In the genomic region with DNA sequence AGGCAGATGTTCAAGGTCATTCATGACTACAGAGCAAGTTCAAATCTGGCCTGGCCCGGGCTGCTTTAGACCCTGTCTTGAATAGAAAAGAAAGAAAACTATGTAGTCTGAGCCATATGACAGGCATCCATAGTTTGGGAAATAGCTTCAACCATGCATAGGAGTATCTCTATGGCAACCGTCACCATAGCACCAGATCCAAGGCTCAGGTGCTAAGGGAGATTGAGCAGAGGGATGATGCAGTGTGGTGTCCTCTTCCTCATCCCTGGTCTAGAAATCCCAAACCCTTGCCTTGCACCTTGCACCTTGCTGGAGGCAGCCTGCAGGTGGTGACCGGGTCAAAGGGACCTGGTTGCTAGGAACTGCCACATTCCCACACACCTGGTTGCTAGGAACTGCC, we compare ENCODE assay signal across 15 mouse cellular contexts. TPM values are rescaled to one million over a fixed set of nuclear protein-coding genes. Genes with fewer than 3 reads are reported as not detected.
A peak's percentile ranks its signal among the peaks of the same experiment; 100 is the strongest.
DNase-seq lines count a peak whose midpoint lies in the region; ATAC-seq lines count a peak whose summit lies in the region.
"Had no signal": no experiment of that assay in that cellular context is flagged by ENCODE, and none has a peak within 500 bp of the region (broad histone marks: within the 10 kb centered on the region; RNA-seq: fewer than 3 reads in every experiment).

No protein-coding gene starts in this region.

- no peaks in the 10 kb centered on the region for H3K36me3 ChIP-seq in forebrain, embryonic 13.5 days (ENCODE audit: poor library complexity, severe bottlenecking)
- no peaks in the 10 kb centered on the region for H3K36me3 ChIP-seq in forebrain, embryonic 11.5 days (ENCODE audit: control insufficient read depth, insufficient read depth, low read length)
- H3K36me3 ChIP-seq in hindbrain, embryonic 14.5 days (replicated peaks; ENCODE audit: control insufficient read depth, insufficient read depth), result no peaks in the 10 kb centered on the region
- no peaks in the 10 kb centered on the region for H3K36me3 ChIP-seq in hindbrain, embryonic 13.5 days
- no peaks in the 10 kb centered on the region for H3K36me3 ChIP-seq in midbrain, embryonic 14.5 days (ENCODE audit: control insufficient read depth, insufficient read depth, low read length)
- no peaks in the 10 kb centered on the region for H3K36me3 ChIP-seq in midbrain, embryonic 11.5 days (ENCODE audit: control insufficient read depth, insufficient read depth, low read length)
- H3K36me3 ChIP-seq: liver, embryonic 12.5 days had no signal

- peak; percentile 62; the same call in 1 of the 2 replicates for ATAC-seq in forebrain, embryonic 13.5 days
- ATAC-seq in forebrain, embryonic 11.5 days (replicated peaks; ENCODE audit: low FRiP score), result no peak
- ATAC-seq in hindbrain, embryonic 14.5 days (ENCODE audit: low FRiP score), result peak; percentile 24; the same call in 1 of the 2 replicates
- no peak for ATAC-seq in hindbrain, embryonic 13.5 days (ENCODE audit: low FRiP score)
- no peak for ATAC-seq in midbrain, embryonic 14.5 days (ENCODE audit: low FRiP score, low TSS enrichment)
- ATAC-seq in midbrain, embryonic 11.5 days (ENCODE audit: low FRiP score), result no peak
- ATAC-seq: liver, embryonic 12.5 days; Patski had no signal

- H3K4me2 ChIP-seq in forebrain, embryonic 13.5 days, result no peak overlapping the region
- H3K4me2 ChIP-seq in forebrain, embryonic 11.5 days (ENCODE audit: low read depth, low read length, severe bottlenecking), result no peak overlapping the region
- no peak overlapping the region for H3K4me2 ChIP-seq in hindbrain, embryonic 14.5 days (replicated peaks)
- no peak overlapping the region for H3K4me2 ChIP-seq in hindbrain, embryonic 13.5 days
- no peak overlapping the region for H3K4me2 ChIP-seq in midbrain, embryonic 14.5 days (ENCODE audit: low read length)
- H3K4me2 ChIP-seq in midbrain, embryonic 11.5 days, result no peak overlapping the region
- H3K4me2 ChIP-seq: liver, embryonic 12.5 days had no signal

- no peak for DNase-seq in forebrain, embryonic 11.5 days (ENCODE audit: low spot score)
- DNase-seq in hindbrain, embryonic 14.5 days (ENCODE audit: low spot score), result no peak
- peak; percentile 64 for DNase-seq in midbrain, embryonic 14.5 days
- DNase-seq in midbrain, embryonic 11.5 days (ENCODE audit: low spot score, missing footprints), result no peak
- peak; percentile 64 to 80 for DNase-seq in right cerebral cortex, postnatal 10 days (ENCODE audit: low spot score in 2 of 2)
- DNase-seq in embryo, embryonic 9.5 days (ENCODE audit: extremely low spot score), result no peak
- DNase-seq: cerebellum, adult 8-10 months; embryo, embryonic 11 days; gastrocnemius, postnatal 10 days; kidney, adult 2 months had no signal

- 76% methylated on average over 3 of the region's 3 CpGs for WGBS in forebrain, embryonic 13.5 days
- 89% methylated on average over 3 of the region's 3 CpGs for WGBS in forebrain, embryonic 11.5 days
- 72% methylated on average over 3 of the region's 3 CpGs for WGBS in hindbrain, embryonic 14.5 days
- 77% methylated on average over 3 of the region's 3 CpGs for WGBS in hindbrain, embryonic 13.5 days
- 81% methylated on average over 3 of the region's 3 CpGs for WGBS in midbrain, embryonic 14.5 days
- 86% methylated on average over 3 of the region's 3 CpGs for WGBS in midbrain, embryonic 11.5 days

- peaks cover under 1% of the 10 kb centered on the region; the same call in 1 of the 2 replicates for H3K9me3 ChIP-seq in forebrain, embryonic 13.5 days (replicated peaks)
- peaks cover 4% of the 10 kb centered on the region; the same call in 1 of the 2 replicates for H3K9me3 ChIP-seq in forebrain, embryonic 11.5 days (ENCODE audit: control insufficient read depth, low read length)
- peaks cover 8% of the 10 kb centered on the region for H3K9me3 ChIP-seq in hindbrain, embryonic 14.5 days (ENCODE audit: control insufficient read depth, low read length)
- peaks cover 6% of the 10 kb centered on the region; the same call in 1 of the 2 replicates for H3K9me3 ChIP-seq in hindbrain, embryonic 13.5 days
- no peaks in the 10 kb centered on the region for H3K9me3 ChIP-seq in midbrain, embryonic 14.5 days (ENCODE audit: control insufficient read depth, low read length)
- no peaks in the 10 kb centered on the region for H3K9me3 ChIP-seq in midbrain, embryonic 11.5 days (ENCODE audit: control insufficient read depth, low read length)

- peaks cover 9% of the 10 kb centered on the region for H3K4me1 ChIP-seq in forebrain, embryonic 13.5 days
- H3K4me1 ChIP-seq in forebrain, embryonic 11.5 days (replicated peaks; ENCODE audit: control insufficient read depth, insufficient read depth, low read length), result no peaks in the 10 kb centered on the region
- H3K4me1 ChIP-seq in hindbrain, embryonic 14.5 days (replicated peaks; ENCODE audit: control insufficient read depth, insufficient read depth, low read length), result peaks cover 12% of the 10 kb centered on the region
- peaks cover 13% of the 10 kb centered on the region; the same call in 1 of the 2 replicates for H3K4me1 ChIP-seq in hindbrain, embryonic 13.5 days (replicated peaks)
- H3K4me1 ChIP-seq in midbrain, embryonic 14.5 days (ENCODE audit: control insufficient read depth, insufficient read depth, low read length), result peaks cover 5% of the 10 kb centered on the region; the same call in 1 of the 2 replicates
- no peaks in the 10 kb centered on the region for H3K4me1 ChIP-seq in midbrain, embryonic 11.5 days (ENCODE audit: control insufficient read depth, insufficient read depth, low read length)

- no peaks in the 10 kb centered on the region for H3K27me3 ChIP-seq in forebrain, embryonic 13.5 days
- no peaks in the 10 kb centered on the region for H3K27me3 ChIP-seq in forebrain, embryonic 11.5 days (ENCODE audit: control insufficient read depth, insufficient read depth, low read length)
- H3K27me3 ChIP-seq in hindbrain, embryonic 14.5 days (ENCODE audit: control insufficient read depth, insufficient read depth, low read length), result no peaks in the 10 kb centered on the region
- no peaks in the 10 kb centered on the region for H3K27me3 ChIP-seq in hindbrain, embryonic 13.5 days
- no peaks in the 10 kb centered on the region for H3K27me3 ChIP-seq in midbrain, embryonic 14.5 days (ENCODE audit: control insufficient read depth, insufficient read depth, low read length)
- H3K27me3 ChIP-seq in midbrain, embryonic 11.5 days (ENCODE audit: control insufficient read depth, insufficient read depth, low read length), result no peaks in the 10 kb centered on the region
- H3K27me3 ChIP-seq: liver, embryonic 12.5 days; Patski had no signal

- H3K27ac ChIP-seq in forebrain, embryonic 13.5 days, result no peak overlapping the region
- H3K27ac ChIP-seq in forebrain, embryonic 11.5 days (ENCODE audit: low read depth, low read length), result no peak overlapping the region
- H3K27ac ChIP-seq in hindbrain, embryonic 14.5 days, result no peak overlapping the region
- no peak overlapping the region for H3K27ac ChIP-seq in hindbrain, embryonic 13.5 days
- H3K27ac ChIP-seq in midbrain, embryonic 14.5 days (replicated peaks; ENCODE audit: low read depth, low read length), result no peak overlapping the region; the same call in 1 of the 2 replicates
- no peak overlapping the region for H3K27ac ChIP-seq in midbrain, embryonic 11.5 days (ENCODE audit: low read depth, low read length)
- H3K27ac ChIP-seq: liver, embryonic 12.5 days had no signal

- no peak overlapping the region for H3K4me3 ChIP-seq in forebrain, embryonic 13.5 days
- no peak overlapping the region for H3K4me3 ChIP-seq in forebrain, embryonic 11.5 days (ENCODE audit: low read depth, low read length)
- no peak overlapping the region for H3K4me3 ChIP-seq in hindbrain, embryonic 14.5 days (replicated peaks; ENCODE audit: low read length)
- no peak overlapping the region for H3K4me3 ChIP-seq in hindbrain, embryonic 13.5 days
- no peak overlapping the region for H3K4me3 ChIP-seq in midbrain, embryonic 14.5 days (replicated peaks; ENCODE audit: low read depth, low read length)
- H3K4me3 ChIP-seq in midbrain, embryonic 11.5 days (ENCODE audit: low read depth, low read length), result no peak overlapping the region
- H3K4me3 ChIP-seq: liver, embryonic 12.5 days; megakaryocyte, embryonic 14.5 days had no signal

- no peak overlapping the region for H3K9ac ChIP-seq in forebrain, embryonic 13.5 days
- H3K9ac ChIP-seq in forebrain, embryonic 11.5 days (ENCODE audit: low read length), result no peak overlapping the region
- no peak overlapping the region for H3K9ac ChIP-seq in hindbrain, embryonic 14.5 days
- H3K9ac ChIP-seq in hindbrain, embryonic 13.5 days, result no peak overlapping the region
- H3K9ac ChIP-seq in midbrain, embryonic 14.5 days (replicated peaks; ENCODE audit: low read length), result no peak overlapping the region
- H3K9ac ChIP-seq in midbrain, embryonic 11.5 days (ENCODE audit: low read length), result no peak overlapping the region
- H3K9ac ChIP-seq: liver, embryonic 12.5 days had no signal

RNA-seq across cellular contexts. Expression of gene Sh3pxd2a, which starts 19.9 kb away (rescaled TPM):
- polyA plus RNA-seq in forebrain, embryonic 13.5 days (2015; fragmentation: Nextera tagmentation; extraction: Ambion mirVana), result 3.0 and 3.6 TPM in 2 replicates
- polyA plus RNA-seq in forebrain, embryonic 11.5 days (2014; fragmentation: Nextera tagmentation; extraction: Ambion mirVana), result 5.2 and 5.4 TPM in 2 replicates
- 2.8 and 3.0 TPM in 2 replicates for polyA plus RNA-seq in hindbrain, embryonic 14.5 days (2014; fragmentation: Nextera tagmentation; extraction: Ambion mirVana)
- polyA plus RNA-seq in hindbrain, embryonic 13.5 days (2015; fragmentation: Nextera tagmentation; extraction: Ambion mirVana), result 2.1 and 2.5 TPM in 2 replicates
- 2.0 and 2.4 TPM in 2 replicates for polyA plus RNA-seq in midbrain, embryonic 14.5 days (2014; fragmentation: Nextera tagmentation; extraction: Ambion mirVana)
- polyA plus RNA-seq in midbrain, embryonic 11.5 days (2014; fragmentation: Nextera tagmentation; extraction: Ambion mirVana), result 4.0 and 4.1 TPM in 2 replicates

RNA-seq across cellular contexts. Expression of gene Stn1, which starts 53.2 kb away (rescaled TPM):
- polyA plus RNA-seq in forebrain, embryonic 13.5 days (2015; fragmentation: Nextera tagmentation; extraction: Ambion mirVana), result 39.0 and 42.2 TPM in 2 replicates
- polyA plus RNA-seq in forebrain, embryonic 11.5 days (2014; fragmentation: Nextera tagmentation; extraction: Ambion mirVana), result 54.0 and 54.9 TPM in 2 replicates
- polyA plus RNA-seq in hindbrain, embryonic 14.5 days (2014; fragmentation: Nextera tagmentation; extraction: Ambion mirVana), result 26.8 and 30.9 TPM in 2 replicates
- 34.6 and 35.1 TPM in 2 replicates for polyA plus RNA-seq in hindbrain, embryonic 13.5 days (2015; fragmentation: Nextera tagmentation; extraction: Ambion mirVana)
- 25.0 and 30.4 TPM in 2 replicates for polyA plus RNA-seq in midbrain, embryonic 14.5 days (2014; fragmentation: Nextera tagmentation; extraction: Ambion mirVana)
- 43.9 and 49.1 TPM in 2 replicates for polyA plus RNA-seq in midbrain, embryonic 11.5 days (2014; fragmentation: Nextera tagmentation; extraction: Ambion mirVana)

Comparison
In these comparisons a context has a peak if more than half of its experiments do, and no peak if none do; other contexts are left out.
1. ATAC-seq: peak in forebrain, embryonic 13.5 days (single experiment) and hindbrain, embryonic 14.5 days (single experiment); none in forebrain, embryonic 11.5 days (single experiment), hindbrain, embryonic 13.5 days (single experiment), midbrain, embryonic 14.5 days (single experiment) and midbrain, embryonic 11.5 days (single experiment).
2. DNase-seq: peak in midbrain, embryonic 14.5 days (single experiment) and right cerebral cortex, postnatal 10 days (2 of 2); none in forebrain, embryonic 11.5 days (single experiment), hindbrain, embryonic 14.5 days (single experiment), midbrain, embryonic 11.5 days (single experiment) and embryo, embryonic 9.5 days (single experiment).